Mouse (Mus musculus) colon, adult 2 months (tissue): ENCODE measurements around the gene Gm17577. TPM values are rescaled to one million over a fixed set of nuclear protein-coding genes. Genes with fewer than 3 reads are reported as not detected.

Experiments used
- polyA plus RNA-seq: library from polyadenylated mRNA; depleted of rRNA; stranded (reverse); fragments of >200 nt; gene quantifications from 2 replicates; pipeline ENCODE4 v1.2.3, GENCODE M21; 2012; rRNA removed

Gm17577 gene
- not detected in 2 replicates for polyA plus RNA-seq

DNA sequence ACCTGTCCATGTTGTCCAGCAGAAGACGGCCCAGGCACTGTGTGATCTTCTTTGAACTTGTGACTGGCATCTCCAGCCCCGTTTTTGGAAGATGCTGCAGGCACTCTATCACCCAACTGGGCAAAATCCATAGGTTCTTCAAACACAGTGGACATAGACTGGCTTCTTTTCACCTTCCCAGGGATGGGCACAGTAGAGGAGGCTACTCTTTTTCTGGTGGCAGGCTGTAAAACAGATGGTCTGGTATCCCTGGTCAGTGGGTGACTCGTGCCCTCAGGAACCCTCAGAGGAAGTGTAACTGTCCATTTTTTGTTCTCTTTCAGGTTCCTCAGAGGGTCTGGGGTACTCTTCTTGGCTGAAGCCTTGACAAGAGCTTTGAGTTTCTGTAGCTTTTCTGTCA lies at the start of gene Gm17577:
TSS of gene Gm17577 (minus strand) at position 101 of the 400 bp plus-strand sequence.

DNA sequence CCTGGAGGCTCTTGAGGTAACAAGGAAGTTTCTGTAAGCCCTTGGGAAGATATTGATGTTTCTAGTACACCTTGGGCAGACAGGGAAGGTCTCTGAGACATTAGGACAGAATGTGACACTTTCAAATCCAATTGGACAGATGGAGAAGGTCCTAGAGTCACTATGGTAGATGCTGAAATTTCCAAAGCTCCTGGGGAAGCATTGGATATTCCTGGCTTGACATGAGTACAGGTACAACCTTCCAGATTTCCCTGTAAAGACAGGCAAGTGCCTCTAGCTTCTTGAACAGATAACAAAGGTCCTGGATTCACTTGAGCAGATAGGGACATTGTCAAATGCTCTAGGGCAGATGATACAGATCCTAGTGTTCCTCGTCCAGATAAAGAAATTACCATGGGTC lies 24.3 kb downstream of the Gm17577 start, which contains the start of gene Srsx:
TSS of gene Srsx (minus strand) at position 101 of the 400 bp plus-strand sequence.

Other genes with a start within 250 kb of the Gm17577 start
- gene Gm17521, start 217.2 kb downstream of the Gm17577 start, polyA plus RNA-seq = not detected in 2 replicates
- 0.09 and 0.64 TPM in 2 replicates for gene Cldn34c1, start 143.4 kb downstream of the Gm17577 start, polyA plus RNA-seq
- gene Srsx, start 24.4 kb downstream of the Gm17577 start, polyA plus RNA-seq = not detected in 2 replicates